Mouse (Mus musculus): Measurements from ENCODE around the gene Tcp10a.
"Not testable (repeated sequence)": the region's sequence is repeated elsewhere in the genome, so short reads cannot be mapped to it uniquely, and the experiment has no call there.

- TF ChIP-seq CTCF, POLR2A (IDR thresholded peaks at IDR 0.05; ENCODE audit: insufficient read depth, low read depth, low read length): not testable (repeated sequence)
Measured at GRCm38 (mm10) chr17:7315693-7316382, 8.6 kb upstream of the Tcp10a start.

Data from olfactory bulb, adult 2 months (tissue).